Mouse (Mus musculus) megakaryocyte, adult 5-6 weeks (primary cell): ENCODE measurements around the gene Gpr35. TPM values are rescaled to one million over a fixed set of nuclear protein-coding genes. Genes with fewer than 3 reads are reported as not detected.
A peak's percentile ranks its signal among the peaks of the same experiment; 100 is the strongest.
"Not testable (repeated sequence)": the region's sequence is repeated elsewhere in the genome, so short reads cannot be mapped to it uniquely, and the experiment has no call there.

Experiments used
- ATAC-seq: 2 replicates; pipeline ENCODE4 v1.8.0; 2016; ENCODE audit warnings: mild to moderate bottlenecking, inconsistent platforms; ENCODE audit not compliant: poor library complexity, severe bottlenecking
- total RNA-seq, 2 experiments: library from RNA; stranded (forward) in 1 of 2; stranded (reverse) in 1 of 2; fragments of 153-499, 151-499 nt in 1 of 2; fragments of 221-1000, 200-1000 nt in 1 of 2; gene quantifications; 2 replicates each; pipeline versions ENCODE4 v1.2.3 to v1.2.4; 2015 to 2017

Gene Gpr35
- total RNA-seq, 2 experiments from 2014 or later = 46.4 to 72.6 TPM

GRCm38 (mm10) chr1:92930171-92930706, 20.4 kb upstream of the Gpr35 start:
- no peak for ATAC-seq

- ATAC-seq = peak; percentile 24; the same call in 1 of the 2 replicates
Observed at GRCm38 (mm10) chr1:92933611-92934010, 17.1 kb upstream of the Gpr35 start.

- peak; percentile 90 for ATAC-seq
Observed at GRCm38 (mm10) chr1:92934182-92934827, 16.4 kb upstream of the Gpr35 start, which contains the start of gene Capn10. TSS of gene Capn10 (plus strand) at chr1:92934376.

- no peak for ATAC-seq
Observed at GRCm38 (mm10) chr1:92935054-92935962, 15.4 kb upstream of the Gpr35 start.

GRCm38 (mm10) chr1:92935977-92936376, 14.7 kb upstream of the Gpr35 start:
- no peak for ATAC-seq

- no peak for ATAC-seq
Observed at GRCm38 (mm10) chr1:92936467-92936866, 14.2 kb upstream of the Gpr35 start.

- ATAC-seq = no peak
Observed at GRCm38 (mm10) chr1:92937797-92938196, 12.9 kb upstream of the Gpr35 start.

- ATAC-seq = no peak
Observed at GRCm38 (mm10) chr1:92939746-92940145, 10.9 kb upstream of the Gpr35 start.

GRCm38 (mm10) chr1:92943219-92943989, 7.3 kb upstream of the Gpr35 start:
- no peak for ATAC-seq

- ATAC-seq = no peak
Observed at GRCm38 (mm10) chr1:92947966-92948365, 2.7 kb upstream of the Gpr35 start.

GRCm38 (mm10) chr1:92949426-92949825, 1.2 kb upstream of the Gpr35 start:
- peak; percentile 64 for ATAC-seq

GRCm38 (mm10) chr1:92953641-92954040, 3.0 kb downstream of the Gpr35 start:
- no peak for ATAC-seq

GRCm38 (mm10) chr1:92956571-92957335, 6.1 kb downstream of the Gpr35 start:
- not testable (repeated sequence) for ATAC-seq

GRCm38 (mm10) chr1:92958999-92959398, 8.3 kb downstream of the Gpr35 start:
- no peak for ATAC-seq

GRCm38 (mm10) chr1:92970791-92971190, 20.1 kb downstream of the Gpr35 start:
- not testable (repeated sequence) for ATAC-seq

GRCm38 (mm10) chr1:92971879-92972795, 21.5 kb downstream of the Gpr35 start:
- ATAC-seq = peak; percentile 84

- ATAC-seq = peak; percentile 81
Observed at GRCm38 (mm10) chr1:92972854-92973253, 22.2 kb downstream of the Gpr35 start.

GRCm38 (mm10) chr1:92976141-92976566, 25.5 kb downstream of the Gpr35 start:
- ATAC-seq = no peak

GRCm38 (mm10) chr1:92978645-92979044, 28.0 kb downstream of the Gpr35 start:
- peak; percentile 63 for ATAC-seq
